Mouse (Mus musculus) liver, embryonic 13.5 days (tissue): ENCODE measurements around the gene Sirt7. TPM values are rescaled to one million over a fixed set of nuclear protein-coding genes. Genes with fewer than 3 reads are reported as not detected.
A peak's percentile ranks its signal among the peaks of the same experiment; 100 is the strongest.

Source experiments
- ATAC-seq: fragments of 200-750 bp; cut with Nextera tagmentation; 2 replicates; pipeline ENCODE4 v1.8.0; 2017; ENCODE audit warnings: low read depth, mild to moderate bottlenecking, moderate number of reproducible peaks, moderate library complexity
- DNase-seq: peaks from one replicate; pipeline ENCODE4 v3.0.0; 2022
- H3K27ac ChIP-seq: fragments of 300-500 bp; sonication (generic); 2 replicates; pipeline ENCODE4 v1.5.1; 2015; ENCODE audit warnings: moderate library complexity, mild to moderate bottlenecking, inconsistent platforms
- H3K27me3 ChIP-seq: fragments of 300-500 bp; sonication (generic); 2 replicates; pipeline ENCODE4 v1.6.1; 2015; ENCODE audit warnings: mild to moderate bottlenecking, inconsistent platforms
- H3K36me3 ChIP-seq: fragments of 300-500 bp; sonication (generic); 2 replicates; pipeline ENCODE4 v1.6.1; 2015; ENCODE audit warnings: mild to moderate bottlenecking, inconsistent platforms
- H3K4me1 ChIP-seq: fragments of 300-500 bp; sonication (generic); replicated peaks from 2 replicates; pipeline ENCODE4 v1.6.1; 2015; ENCODE audit warnings: inconsistent platforms
- H3K4me2 ChIP-seq: fragments of 300-500 bp; sonication (generic); 2 replicates; pipeline ENCODE4 v1.6.1; 2015; ENCODE audit warnings: inconsistent platforms, mild to moderate bottlenecking, moderate library complexity
- H3K4me3 ChIP-seq: fragments of 300-500 bp; sonication (generic); replicated peaks from 2 replicates; pipeline ENCODE4 v1.5.1; 2015; ENCODE audit warnings: mild to moderate bottlenecking, inconsistent platforms
- H3K9ac ChIP-seq: fragments of 300-500 bp; sonication (generic); 2 replicates; pipeline ENCODE4 v1.6.1; 2015; ENCODE audit warnings: mild to moderate bottlenecking, inconsistent platforms
- H3K9me3 ChIP-seq: fragments of 300-500 bp; sonication (generic); replicated peaks from 2 replicates; pipeline ENCODE4 v1.6.1; 2016; ENCODE audit warnings: inconsistent platforms
- WGBS: fragments of 180-500 bp; shearing (Covaris S2); methylation state at CpG from one replicate; pipeline ENCODE4 v1.1.7; 2015; ENCODE audit not compliant: insufficient replicate concordance; 5-methylcytosine and 5-hydroxymethylcytosine counted together
- polyA plus RNA-seq: library from polyadenylated mRNA; unstranded; fragments of >200 nt; fragmentation: Nextera tagmentation; extraction: Ambion mirVana; gene quantifications from 2 replicates; pipeline ENCODE4 v1.2.1, GENCODE M21; 2015

Gene Sirt7
- polyA plus RNA-seq, 1 experiment from 2014 or later = 34.3 TPM

- WGBS = 3% methylated on average over 24 of the region's 24 CpGs
- Histone ChIP-seq H3K9me3 (no peaks in the 10 kb centered on the region), H3K4me3 (no peak overlapping the region), H3K4me1 (peaks cover 23% of the 10 kb centered on the region), H3K9ac (no peak overlapping the region), H3K4me2 (no peak overlapping the region), H3K27me3 (peaks cover 97% of the 10 kb centered on the region), H3K36me3 (no peaks in the 10 kb centered on the region), H3K27ac (no peak overlapping the region)
- no peak for ATAC-seq
- peak; percentile 62 for DNase-seq
Observed at GRCm38 (mm10) chr11:120658876-120659410, 33.9 kb upstream of the Sirt7 start.

DNA sequence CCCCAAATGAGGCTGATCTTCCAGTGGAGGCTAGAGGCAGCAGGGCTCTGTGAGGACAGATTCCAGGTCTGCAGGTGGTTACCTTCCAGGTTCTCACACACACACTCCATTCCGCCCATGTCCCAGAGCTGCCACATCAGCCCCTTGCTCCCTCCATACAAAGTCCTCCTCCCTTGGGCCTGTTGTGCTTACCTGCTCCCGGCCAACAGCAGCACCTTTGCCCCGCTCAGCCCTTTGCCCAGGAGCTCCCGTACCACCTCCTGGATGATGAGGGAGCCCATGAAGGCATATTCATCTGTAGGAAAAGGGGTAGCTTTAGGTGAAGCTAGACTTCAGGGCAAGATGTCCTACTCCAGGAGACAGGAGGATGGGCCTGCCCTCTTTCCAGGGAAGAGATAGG lies 32.3 kb upstream of the Sirt7 start:
- H3K9me3 ChIP-seq = no peaks in the 10 kb centered on the region
- H3K27me3 ChIP-seq = peaks cover 82% of the 10 kb centered on the region

GRCm38 (mm10) chr11:120654741-120655140 lies 29.7 kb upstream of the Sirt7 start:
- ATAC-seq (no peak), DNase-seq (no peak)
- WGBS = 56% methylated on average over 3 of the region's 3 CpGs
- peaks cover 7% of the 10 kb centered on the region for H3K4me1 ChIP-seq
- no peak overlapping the region for H3K4me2 ChIP-seq
- no peak overlapping the region for H3K27ac ChIP-seq
- H3K4me3 ChIP-seq = no peak overlapping the region
- no peaks in the 10 kb centered on the region for H3K9me3 ChIP-seq
- peaks cover 64% of the 10 kb centered on the region for H3K27me3 ChIP-seq
- H3K9ac ChIP-seq = no peak overlapping the region
- no peaks in the 10 kb centered on the region for H3K36me3 ChIP-seq

More for the DNA sequence above, 32.3 kb upstream of the Sirt7 start:
- 64% methylated on average over 4 of the region's 4 CpGs for WGBS
- no peak overlapping the region for H3K4me2 ChIP-seq
- peaks cover 23% of the 10 kb centered on the region for H3K4me1 ChIP-seq
- ATAC-seq (no peak), DNase-seq (no peak)
- H3K9ac ChIP-seq = no peak overlapping the region
- no peaks in the 10 kb centered on the region for H3K36me3 ChIP-seq
- no peak overlapping the region for H3K27ac ChIP-seq
- H3K4me3 ChIP-seq = no peak overlapping the region

DNA sequence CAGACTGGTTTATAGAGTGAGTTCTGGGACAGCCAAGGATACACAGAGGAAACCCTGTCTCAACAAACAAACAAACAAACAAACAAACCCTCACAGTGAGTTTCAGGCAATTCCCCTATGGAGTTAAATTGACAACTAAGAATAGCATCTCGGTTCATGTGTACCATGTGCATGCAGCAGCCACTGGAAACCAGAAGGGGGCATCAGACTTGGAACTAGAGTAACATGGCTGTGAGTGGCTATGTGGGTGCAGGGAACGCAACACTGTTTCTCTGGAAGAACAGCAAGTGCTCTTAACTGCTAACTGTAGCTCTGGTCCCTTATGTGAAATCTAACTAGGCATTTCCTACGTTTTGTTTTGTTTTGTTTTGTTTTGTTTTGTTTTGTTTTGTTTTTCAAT lies 26.8 kb upstream of the Sirt7 start:
- Histone ChIP-seq H3K9me3 (no peaks in the 10 kb centered on the region), H3K27ac (no peak overlapping the region), H3K4me3 (no peak overlapping the region), H3K4me1 (peaks cover 12% of the 10 kb centered on the region), H3K4me2 (no peak overlapping the region), H3K36me3 (no peaks in the 10 kb centered on the region), H3K9ac (no peak overlapping the region), H3K27me3 (peaks cover 54% of the 10 kb centered on the region)
- WGBS = 48% methylated on average over 3 of the region's 3 CpGs
- ATAC-seq = no peak
- no peak for DNase-seq

DNA sequence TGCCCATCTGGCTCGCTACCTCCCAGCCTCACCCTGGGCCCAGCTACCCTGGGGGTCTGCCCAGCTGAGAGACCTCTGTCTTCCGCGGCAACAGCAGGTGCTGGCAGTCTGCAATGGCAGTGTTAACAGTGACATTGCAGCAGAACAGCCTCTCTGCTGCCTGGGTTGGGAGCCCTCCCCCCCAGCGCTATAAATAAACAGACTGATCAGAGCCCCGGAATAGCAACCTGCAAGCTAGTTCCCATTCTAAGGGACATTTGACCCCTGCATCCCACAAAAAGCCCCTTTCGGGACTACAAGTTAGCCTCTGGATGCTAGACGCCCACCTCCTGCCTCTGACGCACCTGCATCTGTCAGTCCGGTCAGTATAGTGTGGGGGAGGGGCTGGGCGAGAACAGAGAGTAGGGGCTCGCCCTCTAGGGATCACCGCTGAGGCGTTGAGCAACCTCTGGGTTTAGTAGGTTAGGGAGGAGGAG lies 23.0 kb upstream of the Sirt7 start, which contains the start of gene Myadml2:
Gene Myadml2, minus strand, starts transcription at position 158 of the 476 bp plus-strand sequence.
- 7% methylated on average over 13 of the region's 13 CpGs for WGBS
- no peaks in the 10 kb centered on the region for H3K9me3 ChIP-seq
- H3K4me3 ChIP-seq = peak within 1 kb of the TSS; percentile 38
- H3K9ac ChIP-seq = peak within 1 kb of the TSS; percentile 43
- H3K27me3 ChIP-seq = peaks cover 30% of the 10 kb centered on the region
- H3K27ac ChIP-seq = no peak within 1 kb of the TSS
- H3K36me3 ChIP-seq = no peaks in the 10 kb centered on the region
- ATAC-seq = no peak
- peaks cover 24% of the 10 kb centered on the region for H3K4me1 ChIP-seq
- H3K4me2 ChIP-seq = peak within 1 kb of the TSS; percentile 64
- no peak for DNase-seq

DNA sequence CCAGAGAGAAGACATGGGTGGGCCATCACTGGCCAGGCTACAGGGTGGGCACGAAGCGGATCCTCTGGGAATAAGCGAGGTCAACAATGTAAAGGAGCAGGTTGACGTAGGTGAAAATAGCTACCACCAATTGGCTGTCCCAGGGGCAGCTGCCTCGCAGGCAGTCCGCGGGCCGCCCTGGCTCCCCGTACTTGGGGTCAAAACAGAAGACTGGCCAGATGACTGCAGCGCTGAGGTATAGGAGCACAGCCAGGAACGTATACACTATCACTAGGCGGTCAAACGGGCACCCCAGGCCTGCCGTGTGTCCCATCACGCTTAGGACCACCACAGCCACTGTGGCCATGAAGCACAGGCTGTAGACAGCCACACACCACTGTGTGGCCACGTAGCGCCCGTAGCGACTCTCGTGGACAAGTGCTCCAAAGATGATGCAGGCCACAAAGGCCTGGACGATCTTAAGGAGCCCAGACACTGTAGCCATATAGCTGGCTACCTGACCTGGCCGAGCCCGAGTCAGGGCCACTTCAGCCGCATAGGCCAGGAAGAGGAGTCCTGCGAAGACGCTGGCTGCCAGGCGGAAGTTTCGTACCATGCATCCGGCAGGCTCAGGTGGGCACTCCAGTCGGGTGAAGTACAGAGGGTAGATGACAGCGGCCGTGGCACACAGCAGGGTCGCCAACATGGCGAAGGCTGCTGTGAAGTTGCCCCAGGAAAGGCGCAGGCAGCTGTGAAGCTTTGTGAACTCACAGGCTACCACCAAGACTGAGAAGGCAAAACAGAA lies 22.2 kb upstream of the Sirt7 start:
- H3K9ac ChIP-seq = peak overlapping the region; percentile 43

DNA sequence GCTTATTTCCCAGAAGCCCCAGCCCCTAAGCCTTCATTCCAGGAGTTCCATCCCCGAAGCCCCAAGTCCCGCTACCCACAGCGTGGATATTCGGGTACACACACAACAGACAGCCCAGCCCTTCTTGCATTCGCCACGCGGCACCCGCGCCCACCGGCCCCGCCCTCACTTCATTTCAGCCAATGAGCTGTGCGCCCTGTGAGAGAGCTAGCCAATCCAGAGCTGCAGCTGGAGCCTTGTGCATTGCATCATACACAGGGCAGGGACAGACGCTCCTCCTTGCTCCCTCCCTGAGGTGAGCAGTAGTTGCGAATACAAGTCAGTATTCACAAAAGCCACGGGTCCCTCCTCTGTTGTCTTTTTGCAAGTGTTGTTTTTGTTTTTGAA lies 18.6 kb upstream of the Sirt7 start, which contains the start of gene Pycr1:
Gene Pycr1, minus strand, starts transcription at position 169 of the 387 bp plus-strand sequence.
- WGBS = under 1% methylated on average over 15 of the region's 15 CpGs
- Histone ChIP-seq H3K4me2 (peak within 1 kb of the TSS; percentile 88), H3K27me3 (peaks cover 42% of the 10 kb centered on the region), H3K4me1 (peaks cover 35% of the 10 kb centered on the region), H3K27ac (peak within 1 kb of the TSS; percentile 31; the same call in 1 of the 2 replicates), H3K4me3 (peak within 1 kb of the TSS; percentile 52), H3K9ac (peak within 1 kb of the TSS; percentile 74), H3K36me3 (no peaks in the 10 kb centered on the region), H3K9me3 (no peaks in the 10 kb centered on the region)
- DNase-seq = peak; percentile 96
- peak; percentile 99 for ATAC-seq

More for the DNA sequence above, 22.2 kb upstream of the Sirt7 start:
- H3K4me2 ChIP-seq = peak overlapping the region; percentile 64
- H3K9me3 ChIP-seq = no peaks in the 10 kb centered on the region
- H3K36me3 ChIP-seq = no peaks in the 10 kb centered on the region
- peak overlapping the region; percentile 38; the same call in 1 of the 2 replicates for H3K4me3 ChIP-seq
- peaks cover 32% of the 10 kb centered on the region for H3K4me1 ChIP-seq
- ATAC-seq (no peak), DNase-seq (no peak)
- WGBS = 75% methylated on average over 35 of the region's 35 CpGs
- no peak overlapping the region for H3K27ac ChIP-seq
- H3K27me3 ChIP-seq = peaks cover 38% of the 10 kb centered on the region

- H3K36me3 ChIP-seq = no peaks in the 10 kb centered on the region
- WGBS = 3% methylated on average over 18 of the region's 18 CpGs
- H3K4me1 ChIP-seq = peaks cover 32% of the 10 kb centered on the region
- H3K27me3 ChIP-seq = peaks cover 39% of the 10 kb centered on the region
- no peaks in the 10 kb centered on the region for H3K9me3 ChIP-seq
- H3K9ac ChIP-seq = peak overlapping the region; percentile 74
- peak overlapping the region; percentile 88 for H3K4me2 ChIP-seq
- peak; percentile 57 for ATAC-seq
- H3K27ac ChIP-seq = peak overlapping the region; percentile 31; the same call in 1 of the 2 replicates
- peak; percentile 32 for DNase-seq
- peak overlapping the region; percentile 52 for H3K4me3 ChIP-seq
Observed at GRCm38 (mm10) chr11:120642939-120643600, 18.0 kb upstream of the Sirt7 start.

DNA sequence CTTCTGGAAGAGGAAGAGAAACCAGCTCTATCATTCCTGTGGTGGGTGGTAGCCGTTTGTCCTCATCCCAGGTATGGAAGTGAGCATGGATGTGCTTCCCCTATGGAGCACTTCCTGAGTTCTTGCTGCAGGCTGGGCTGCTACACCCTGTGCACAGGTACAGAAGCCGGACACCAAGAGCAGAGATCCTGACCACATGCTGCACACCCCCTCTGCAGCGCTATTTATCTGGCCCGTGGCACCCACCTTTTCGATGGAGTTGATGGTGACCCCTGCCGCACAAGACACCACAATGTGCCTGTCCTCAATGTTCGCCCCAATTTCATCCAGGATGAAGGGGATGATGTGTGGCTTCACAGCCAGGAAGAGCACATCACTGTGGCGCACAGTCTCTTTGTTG lies 16.8 kb upstream of the Sirt7 start:
- ATAC-seq (no peak), DNase-seq (no peak)
- no peaks in the 10 kb centered on the region for H3K36me3 ChIP-seq
- no peak overlapping the region for H3K4me3 ChIP-seq
- H3K9ac ChIP-seq = 0 out of 2 replicates have a peak overlapping the region, but pooled peaks have one; percentile 74
- no peak overlapping the region for H3K27ac ChIP-seq
- no peaks in the 10 kb centered on the region for H3K9me3 ChIP-seq
- peaks cover 27% of the 10 kb centered on the region for H3K27me3 ChIP-seq
- no peak overlapping the region for H3K4me2 ChIP-seq
- WGBS = 73% methylated on average over 8 of the region's 8 CpGs
- H3K4me1 ChIP-seq = peaks cover 24% of the 10 kb centered on the region

- H3K4me2 ChIP-seq = no peak overlapping the region
- no peaks in the 10 kb centered on the region for H3K36me3 ChIP-seq
- no peaks in the 10 kb centered on the region for H3K9me3 ChIP-seq
- 60% methylated on average over 9 of the region's 9 CpGs for WGBS
- DNase-seq (no peak), ATAC-seq (no peak)
- H3K27me3 ChIP-seq = peaks cover 25% of the 10 kb centered on the region
- no peak overlapping the region for H3K9ac ChIP-seq
- no peak overlapping the region for H3K27ac ChIP-seq
- H3K4me1 ChIP-seq = peaks cover 24% of the 10 kb centered on the region
- no peak overlapping the region for H3K4me3 ChIP-seq
Observed at GRCm38 (mm10) chr11:120641255-120641654, 16.2 kb upstream of the Sirt7 start.

DNA sequence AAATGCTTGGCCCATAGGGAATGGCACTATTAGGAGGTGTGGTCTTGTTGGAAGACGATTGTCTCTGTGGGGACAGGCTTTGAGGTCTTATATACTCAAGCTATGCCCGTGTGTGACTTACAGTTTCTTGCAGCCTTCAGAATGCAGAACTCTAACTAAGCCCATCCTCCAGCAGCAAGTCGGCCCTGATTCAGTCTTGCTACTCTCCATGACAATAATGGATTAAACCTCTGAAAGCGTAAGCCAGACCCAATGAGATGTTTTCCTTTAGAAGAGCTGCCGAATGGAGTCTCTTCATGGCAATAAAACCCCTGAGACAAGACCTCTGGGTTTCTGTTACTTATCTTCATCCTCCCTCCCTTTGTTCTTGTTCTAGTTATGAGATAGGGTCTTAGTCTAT lies 9.8 kb upstream of the Sirt7 start:
- H3K9ac ChIP-seq = 0 out of 2 replicates have a peak overlapping the region, but pooled peaks have one; percentile 99
- no peaks in the 10 kb centered on the region for H3K9me3 ChIP-seq
- WGBS = 84% methylated on average over 5 of the region's 5 CpGs
- H3K4me1 ChIP-seq = peaks cover 47% of the 10 kb centered on the region
- DNase-seq (no peak), ATAC-seq (no peak)
- peaks cover 3% of the 10 kb centered on the region; the same call in 1 of the 2 replicates for H3K27me3 ChIP-seq
- no peaks in the 10 kb centered on the region for H3K36me3 ChIP-seq
- peak overlapping the region; percentile 100; the same call in 1 of the 2 replicates for H3K27ac ChIP-seq
- H3K4me3 ChIP-seq = peak overlapping the region; percentile 91; the same call in 1 of the 2 replicates
- peak overlapping the region; percentile 85 for H3K4me2 ChIP-seq
